Mouse (Mus musculus): ENCODE results near the gene Mapk6.

DNA sequence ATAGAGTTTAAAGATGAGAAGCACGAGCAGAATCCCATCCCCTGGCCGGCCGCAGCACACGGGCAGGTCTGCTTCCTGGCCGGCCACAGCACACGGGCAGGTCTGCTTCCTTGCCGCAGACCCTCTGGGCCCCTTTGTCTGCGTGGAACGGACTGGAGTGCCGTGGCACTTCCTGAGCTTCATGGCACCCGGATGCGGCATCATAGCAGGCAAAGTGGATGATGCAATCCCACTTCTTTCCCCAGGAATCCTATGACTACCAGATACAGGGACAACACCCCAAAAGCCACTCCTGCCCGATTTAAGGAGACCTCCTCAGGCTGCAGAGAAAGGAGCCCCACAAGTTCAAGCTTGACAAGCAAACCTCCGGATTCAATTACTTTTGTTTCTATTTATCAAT is 27.0 kb downstream of the Mapk6 start:
- TF ChIP-seq CTCF (IDR thresholded peaks at IDR 0.05; ENCODE audit: low read depth) (no peak), EP300 (IDR thresholded peaks at IDR 0.05; ENCODE audit: low read depth) (no peak)
